10 mouse cellular contexts compared by ENCODE assay signal in genomic region chr12:109595753-109596152, GRCm38 (mm10). TPM values are rescaled to one million over a fixed set of nuclear protein-coding genes. Genes with fewer than 3 reads are reported as not detected.
A peak's percentile ranks its signal among the peaks of the same experiment; 100 is the strongest.
DNase-seq lines count a peak whose midpoint lies in the region; ATAC-seq and TF ChIP-seq lines count a peak whose summit lies in the region.
"Had no signal": no experiment of that assay in that cellular context is flagged by ENCODE, and none has a peak within 500 bp of the region (broad histone marks: within the 10 kb centered on the region; RNA-seq: fewer than 3 reads in every experiment).

No protein-coding gene starts in this region.

- DNase-seq in embryo, embryonic 11 days, result peak; percentile 11
- no peak for DNase-seq in embryo, embryonic 10.5 days (ENCODE audit: low spot score)
- peak; percentile 70 for DNase-seq in brain, embryonic 14.5 days (ENCODE audit: low read depth)
- DNase-seq in forelimb bud, embryonic 11.5 days (ENCODE audit: low read depth, low spot score), result peak; percentile 40
- peak; percentile 64 for DNase-seq in lung, postnatal 36 days
- no peak for DNase-seq in urinary bladder, postnatal 10 days (ENCODE audit: low spot score)

- no peaks in the 10 kb centered on the region for H3K9me3 ChIP-seq in intestine, embryonic 16.5 days (ENCODE audit: control insufficient read depth, low read length)

- no peaks in the 10 kb centered on the region for H3K27me3 ChIP-seq in intestine, embryonic 16.5 days (replicated peaks; ENCODE audit: control insufficient read depth, insufficient read depth, low read length)

- no peak overlapping the region for H3K4me2 ChIP-seq in intestine, embryonic 16.5 days (ENCODE audit: low read depth, low read length)

- peaks cover 10% of the 10 kb centered on the region; the same call in 1 of the 2 replicates for H3K36me3 ChIP-seq in intestine, embryonic 16.5 days (ENCODE audit: control insufficient read depth, insufficient read depth, low read length)

- H3K4me3 ChIP-seq in intestine, embryonic 16.5 days (ENCODE audit: low read length), result no peak overlapping the region

- 57% methylated on average over 6 of the region's 6 CpGs for WGBS in intestine, embryonic 16.5 days

- peaks cover 15% of the 10 kb centered on the region for H3K4me1 ChIP-seq in intestine, embryonic 16.5 days (ENCODE audit: control insufficient read depth, insufficient read depth, low read length)

- 0 out of 2 replicates have a peak, but pooled peaks have one; percentile 37 for ATAC-seq in intestine, embryonic 16.5 days
- no peak for ATAC-seq in megakaryocyte-erythroid progenitor cell, adult 5-6 weeks (replicated peaks; ENCODE audit: low FRiP score, low TSS enrichment, poor library complexity, severe bottlenecking)

- no peak overlapping the region for H3K9ac ChIP-seq in intestine, embryonic 16.5 days (ENCODE audit: low read depth, low read length)

- no peak for TF ChIP-seq POLR2A in brain, embryonic 14.5 days (IDR thresholded peaks at IDR 0.05; ENCODE audit: borderline replicate concordance, extremely low read depth, insufficient read depth, insufficient read length, poor library complexity, severe bottlenecking)

- peak overlapping the region; percentile 79 for H3K27ac ChIP-seq in intestine, embryonic 16.5 days (ENCODE audit: low read length)

- no peak for TF ChIP-seq CTCF in brain, embryonic 14.5 days (IDR thresholded peaks at IDR 0.05; ENCODE audit: borderline replicate concordance, extremely low read depth, insufficient read depth, insufficient read length)

RNA-seq across cellular contexts. Expression of gene Rtl1, which starts 4.4 kb away (rescaled TPM):
- polyA plus RNA-seq in brain, embryonic 14.5 days (2012; rRNA removed), result 0.85 and 1.5 TPM in 2 replicates
- 0.98 TPM in 2 replicates for polyA plus RNA-seq in intestine, embryonic 16.5 days (2015; fragmentation: Nextera tagmentation; extraction: Ambion mirVana)
- total RNA-seq in megakaryocyte-erythroid progenitor cell, adult 5-6 weeks (2014; fragmentation: Nextera tagmentation), result not detected in 2 replicates
- not detected in 2 replicates for total RNA-seq in megakaryocyte-erythroid progenitor cell, adult 5-6 weeks (2017)
- total RNA-seq: common myeloid progenitor, adult 5-6 weeks had no signal
- polyA plus RNA-seq: C2C12 had no signal

Comparison
In these comparisons a context has a peak if more than half of its experiments do, and no peak if none do; other contexts are left out.
1. DNase-seq: peak in embryo, embryonic 11 days (single experiment), brain, embryonic 14.5 days (single experiment), forelimb bud, embryonic 11.5 days (single experiment) and lung, postnatal 36 days (single experiment); none in embryo, embryonic 10.5 days (single experiment) and urinary bladder, postnatal 10 days (single experiment).